Mouse (Mus musculus) MEL (cell line): ENCODE measurements around the gene Fam49a. TPM values are rescaled to one million over a fixed set of nuclear protein-coding genes. Genes with fewer than 3 reads are reported as not detected.

Source experiments
- DNase-seq: peaks from one replicate; pipeline ENCODE4 v3.0.0; 2011; ENCODE audit warnings: low read depth, low spot score
- H3K27ac ChIP-seq: 2 replicates; pipeline ENCODE4 v1.5.1; 2012; ENCODE audit warnings: low read depth, mild to moderate bottlenecking, control low read depth, low read length, moderate library complexity; ENCODE audit not compliant: control insufficient read depth
- H3K27me3 ChIP-seq, 2 experiments: fragments of 150-350 bp in 1 of 2; sonication (generic) in 1 of 2; 2 replicates each; pipeline ENCODE4 v1.6.1; 2012; ENCODE audit warnings: low read length in 2 of 2, mild to moderate bottlenecking in 2 of 2, improper control_type of control experiment in 1 of 2, moderate library complexity in 1 of 2; ENCODE audit not compliant: insufficient read depth in 2 of 2, control insufficient read depth in 1 of 2
- H3K36me3 ChIP-seq, 2 experiments: 2 replicates each; pipeline ENCODE4 v1.6.1; 2012 to 2014; ENCODE audit warnings: low read length in 2 of 2, improper control_type of control experiment in 1 of 2, inconsistent platforms in 1 of 2, mild to moderate bottlenecking in 1 of 2; ENCODE audit not compliant: insufficient read depth in 2 of 2, control insufficient read depth in 1 of 2
- H3K4me1 ChIP-seq, 2 experiments: fragments of 150-350 bp in 1 of 2; sonication (generic) in 1 of 2; 2 replicates each; pipeline ENCODE4 v1.6.1; 2012; ENCODE audit warnings: low read length in 2 of 2, improper control_type of control experiment in 1 of 2, mild to moderate bottlenecking in 1 of 2; ENCODE audit not compliant: insufficient read depth in 2 of 2, control insufficient read depth in 1 of 2
- H3K4me3 ChIP-seq, 2 experiments: fragments of 150-350 bp in 1 of 2; sonication (generic) in 1 of 2; 2 replicates each; pipeline ENCODE4 v1.5.1; 2012; ENCODE audit warnings: low read depth in 2 of 2, low read length in 2 of 2, mild to moderate bottlenecking in 2 of 2, moderate library complexity in 2 of 2, control low read depth in 1 of 2, improper control_type of control experiment in 1 of 2; ENCODE audit not compliant: control insufficient read depth in 1 of 2, insufficient read depth in 1 of 2
- H3K79me2 ChIP-seq: 2 replicates; pipeline ENCODE4 v1.6.1; 2012; ENCODE audit warnings: mild to moderate bottlenecking, low read length, moderate library complexity; ENCODE audit not compliant: control insufficient read depth, poor library complexity, insufficient read depth
- H3K9ac ChIP-seq: 2 replicates; pipeline ENCODE4 v1.6.1; 2012; ENCODE audit warnings: low read depth, mild to moderate bottlenecking, control low read depth, low read length, moderate library complexity; ENCODE audit not compliant: control insufficient read depth, poor library complexity, severe bottlenecking
- H3K9me3 ChIP-seq: fragments of 150-350 bp; sonication (generic); replicated peaks from 2 replicates; pipeline ENCODE4 v1.6.1; 2012; ENCODE audit warnings: mild to moderate bottlenecking, low read length, improper control_type of control experiment, moderate library complexity; ENCODE audit not compliant: insufficient read depth
- CHD2 ChIP-seq: IDR thresholded peaks from 2 replicates; pipeline ENCODE4 v1.6.1; 2011; ENCODE audit warnings: low read length, improper control_type of control experiment
- E2F4 ChIP-seq: IDR thresholded peaks from 2 replicates; pipeline ENCODE4 v1.6.1; 2011; ENCODE audit warnings: low read depth, low read length, improper control_type of control experiment, borderline replicate concordance
- ELF1 ChIP-seq: IDR thresholded peaks from 2 replicates; pipeline ENCODE4 v1.6.1; 2014; ENCODE audit warnings: low read depth, mild to moderate bottlenecking, inconsistent platforms, low read length, improper control_type of control experiment, moderate library complexity
- EP300 ChIP-seq, 2 experiments: IDR thresholded peaks; 2 replicates each; pipeline ENCODE4 v1.6.1; 2011; ENCODE audit warnings: improper control_type of control experiment in 2 of 2, low read length in 2 of 2, low read depth in 1 of 2, mild to moderate bottlenecking in 1 of 2
- ETS1 ChIP-seq: IDR thresholded peaks from 2 replicates; pipeline ENCODE4 v1.6.1; 2012; ENCODE audit warnings: low read depth, mild to moderate bottlenecking, inconsistent platforms, low read length, improper control_type of control experiment, moderate library complexity
- GABPA ChIP-seq: IDR thresholded peaks from 2 replicates; pipeline ENCODE4 v1.6.1; 2012; ENCODE audit warnings: low read depth, mild to moderate bottlenecking, inconsistent platforms, low read length, improper control_type of control experiment, moderate library complexity
- HCFC1 ChIP-seq: IDR thresholded peaks from 2 replicates; pipeline ENCODE4 v1.6.1; 2012; ENCODE audit warnings: low read depth, mild to moderate bottlenecking, inconsistent platforms, low read length, improper control_type of control experiment, moderate library complexity
- JUND ChIP-seq: IDR thresholded peaks from 2 replicates; pipeline ENCODE4 v1.6.1; 2011; ENCODE audit warnings: low read depth, mild to moderate bottlenecking, improper control_type of control experiment, low read length
- KAT2A ChIP-seq: conservative IDR thresholded peaks from 2 replicates; pipeline ENCODE4 v1.6.1; 2012; ENCODE audit warnings: low read depth, low read length, improper control_type of control experiment, inconsistent platforms
- MAZ ChIP-seq: IDR thresholded peaks from 2 replicates; pipeline ENCODE4 v1.6.1; 2012; ENCODE audit warnings: low read depth, mild to moderate bottlenecking, inconsistent platforms, low read length, improper control_type of control experiment
- MEF2A ChIP-seq: IDR thresholded peaks from 2 replicates; pipeline ENCODE4 v1.6.1; 2014; ENCODE audit warnings: low read depth, mild to moderate bottlenecking, inconsistent platforms, low read length, improper control_type of control experiment; ENCODE audit not compliant: poor library complexity, insufficient replicate concordance, severe bottlenecking; ENCODE audit errors: extremely low read depth
- MYC ChIP-seq: IDR thresholded peaks from 2 replicates; pipeline ENCODE4 v1.6.1; 2011; ENCODE audit warnings: low read depth, mild to moderate bottlenecking, low read length, improper control_type of control experiment, moderate library complexity
- NELFE ChIP-seq: IDR thresholded peaks from 2 replicates; pipeline ENCODE4 v1.6.1; 2011; ENCODE audit warnings: low read depth, low read length, improper control_type of control experiment
- NRF1 ChIP-seq: IDR thresholded peaks from 2 replicates; pipeline ENCODE4 v1.6.1; 2014; ENCODE audit warnings: low read depth, mild to moderate bottlenecking, inconsistent platforms, low read length, improper control_type of control experiment, moderate library complexity; ENCODE audit not compliant: poor library complexity, insufficient read depth, severe bottlenecking
- POLR2A ChIP-seq, 2 experiments: IDR thresholded peaks; 2 replicates each; pipeline ENCODE4 v1.6.1; 2011 to 2012; ENCODE audit warnings: low read length in 2 of 2, mild to moderate bottlenecking in 2 of 2, control low read depth in 1 of 2, improper control_type of control experiment in 1 of 2, low read depth in 1 of 2, moderate library complexity in 1 of 2; ENCODE audit not compliant: control insufficient read depth in 1 of 2, insufficient read depth in 1 of 2, poor library complexity in 1 of 2
- POLR2AphosphoS5 ChIP-seq: IDR thresholded peaks from 2 replicates; pipeline ENCODE4 v1.6.1; 2012; ENCODE audit warnings: low read depth, borderline replicate concordance, mild to moderate bottlenecking, inconsistent platforms, low read length, moderate library complexity, mixed read lengths
- SIN3A ChIP-seq: IDR thresholded peaks from 2 replicates; pipeline ENCODE4 v1.6.1; 2012; ENCODE audit warnings: low read length, improper control_type of control experiment, inconsistent platforms
- SMC3 ChIP-seq: IDR thresholded peaks from 2 replicates; pipeline ENCODE4 v1.6.1; 2011; ENCODE audit warnings: low read depth, low read length, improper control_type of control experiment
- TBP ChIP-seq: IDR thresholded peaks from 2 replicates; pipeline ENCODE4 v1.8.0; 2011; ENCODE audit warnings: low read depth, low read length, improper control_type of control experiment
- TCF12 ChIP-seq: IDR thresholded peaks from 2 replicates; pipeline ENCODE4 v1.6.1; 2014; ENCODE audit warnings: low read depth, mild to moderate bottlenecking, inconsistent platforms, low read length, improper control_type of control experiment, moderate library complexity
- UBTF ChIP-seq: IDR thresholded peaks from 2 replicates; pipeline ENCODE4 v1.6.1; 2012; ENCODE audit warnings: low read depth, mild to moderate bottlenecking, inconsistent platforms, low read length, improper control_type of control experiment, moderate library complexity, borderline replicate concordance; ENCODE audit not compliant: insufficient read depth
- USF1 ChIP-seq: IDR thresholded peaks from 2 replicates; pipeline ENCODE4 v1.6.1; 2014; ENCODE audit warnings: low read depth, mild to moderate bottlenecking, inconsistent platforms, low read length, improper control_type of control experiment, moderate library complexity
- USF2 ChIP-seq, 2 experiments: IDR thresholded peaks; 2 replicates each; pipeline ENCODE4 v1.6.1; 2011 to 2012; ENCODE audit warnings: improper control_type of control experiment in 2 of 2, low read length in 2 of 2, borderline replicate concordance in 1 of 2, inconsistent platforms in 1 of 2, low read depth in 1 of 2, mild to moderate bottlenecking in 1 of 2; ENCODE audit not compliant: insufficient read depth in 1 of 2
- ZC3H11A ChIP-seq: IDR thresholded peaks from 2 replicates; pipeline ENCODE4 v1.6.1; 2012; ENCODE audit warnings: low read depth, mild to moderate bottlenecking, inconsistent platforms, low read length, improper control_type of control experiment
- ZNF384 ChIP-seq: IDR thresholded peaks from 2 replicates; pipeline ENCODE4 v1.6.1; 2012; ENCODE audit warnings: low read depth, mild to moderate bottlenecking, inconsistent platforms, low read length, improper control_type of control experiment
- polyA plus RNA-seq, 2 experiments: library from polyadenylated mRNA; stranded (reverse) in 1 of 2; unstranded in 1 of 2; fragments of >175 nt in 1 of 2; fragments of >200 nt in 1 of 2; gene quantifications; 2 replicates each; pipeline versions ENCODE4 v1.2.1 to v1.2.4; 2012; ENCODE audit warnings: low replicate concordance in 2 of 2, low read depth in 1 of 2; ENCODE audit not compliant: insufficient read length in 2 of 2, insufficient read depth in 1 of 2, missing spikeins in 1 of 2
- total RNA-seq: library from RNA; depleted of rRNA; stranded (reverse); fragments of 300-350 nt; gene quantifications from 2 replicates; pipeline ENCODE4 v1.2.3, GENCODE M21; 2012

The Fam49a gene
- total and polyA plus RNA-seq, 3 experiments = 0.42 to 1.3 TPM; not detected in 1

DNA sequence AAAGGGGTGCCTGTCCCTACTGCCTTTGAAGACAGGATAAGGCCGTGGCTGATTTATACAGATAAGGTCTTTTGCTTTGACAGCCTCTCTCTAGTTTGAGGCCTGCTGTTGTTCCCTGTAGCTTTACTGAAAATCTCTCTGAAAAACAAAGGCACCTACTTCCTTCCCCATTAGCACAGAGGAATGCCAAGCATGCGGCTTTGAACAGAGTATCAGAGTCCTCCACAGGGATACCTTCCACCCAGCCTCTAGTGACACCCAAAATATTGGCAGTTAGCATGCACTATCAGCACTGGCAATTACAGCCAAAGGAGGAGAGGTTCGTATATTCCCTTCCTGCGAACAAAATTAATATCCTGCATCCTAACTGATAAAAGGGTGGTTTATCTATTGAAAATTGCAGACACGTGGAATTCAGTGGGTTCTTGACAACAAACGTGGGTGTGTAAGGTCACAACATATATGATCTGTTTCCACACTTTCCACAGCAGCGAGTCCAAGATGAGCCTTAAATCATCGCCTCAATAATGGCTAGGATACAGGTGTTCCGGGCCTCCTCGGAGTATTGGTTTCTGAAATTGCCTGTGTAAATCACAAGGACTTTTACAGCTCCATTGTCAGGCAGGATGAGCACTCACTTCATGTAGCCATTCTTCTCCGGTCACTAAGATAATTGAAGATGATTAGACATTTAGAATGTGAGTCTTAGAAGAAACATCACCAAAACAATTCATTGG lies 90.0 kb downstream of the Fam49a start:
- no peak overlapping the region for H3K4me3 ChIP-seq
- H3K9ac ChIP-seq = no peak overlapping the region
- no peaks in the 10 kb centered on the region for H3K79me2 ChIP-seq
- no peak overlapping the region for H3K27ac ChIP-seq
- H3K4me1 ChIP-seq = no peaks in the 10 kb centered on the region
- no peaks in the 10 kb centered on the region for H3K9me3 ChIP-seq
- TF ChIP-seq MAZ = no peak
- TF ChIP-seq NRF1 = no peak
- TF ChIP-seq SMC3 = no peak
- TF ChIP-seq MEF2A = no peak
- no peak for TF ChIP-seq ZC3H11A
- no peak for TF ChIP-seq CHD2
- TF ChIP-seq USF2 (IDR thresholded peaks at IDR 0.05; ENCODE audit: borderline replicate concordance in 1 of 2, insufficient read depth in 1 of 2, low read depth in 1 of 2, low read length in 2 of 2) = no peak
- no peak for TF ChIP-seq TCF12
- no peak for TF ChIP-seq E2F4
- no peak for TF ChIP-seq UBTF
- no peak for TF ChIP-seq POLR2AphosphoS5
- no peak for TF ChIP-seq KAT2A
- no peak for TF ChIP-seq ZNF384
- no peak for TF ChIP-seq POLR2A (IDR thresholded peaks at IDR 0.05; ENCODE audit: control insufficient read depth in 1 of 2, insufficient read depth in 1 of 2, low read depth in 1 of 2, low read length in 2 of 2, poor library complexity in 1 of 2)
- no peak for TF ChIP-seq TBP
- TF ChIP-seq USF1 = no peak
- TF ChIP-seq MYC = no peak
- TF ChIP-seq, all 39 proteins: peak for 0
- Histone ChIP-seq H3K27me3 (no peaks in the 10 kb centered on the region), H3K36me3 (no peaks in the 10 kb centered on the region)
- no peak for DNase-seq

DNA sequence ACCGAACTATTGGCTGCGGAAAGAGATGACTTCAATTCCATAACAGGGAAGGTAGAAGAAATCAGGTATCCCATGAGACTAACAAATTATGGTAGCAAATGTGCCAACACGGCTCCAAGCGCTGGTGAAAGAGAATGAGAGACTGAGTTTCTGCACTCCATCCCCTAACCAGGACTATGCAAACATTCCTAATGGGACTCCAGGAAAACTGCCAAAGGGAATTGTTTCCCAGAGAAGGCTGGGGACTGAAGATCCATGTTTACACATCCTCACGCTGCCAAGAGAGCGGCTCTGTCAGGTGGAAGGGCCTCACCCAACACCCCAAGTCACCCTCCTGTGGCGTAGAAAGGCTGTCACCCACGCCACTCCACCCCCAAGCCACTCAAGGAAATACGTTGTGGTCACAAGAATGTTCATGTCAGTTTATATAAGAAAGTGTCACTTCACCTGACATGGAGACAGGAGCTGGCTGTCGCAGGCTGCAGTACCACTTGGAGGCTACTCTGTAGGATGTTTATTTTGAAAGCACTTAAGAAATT lies 92.2 kb downstream of the Fam49a start:
- TF ChIP-seq NELFE (no peak), ELF1 (no peak), ETS1 (no peak), SIN3A (no peak), MAZ (no peak), GABPA (no peak), KAT2A (no peak), HCFC1 (no peak), EP300 (IDR thresholded peaks at IDR 0.05; ENCODE audit: low read depth in 1 of 2, low read length in 2 of 2) (no peak), JUND (no peak)
- no peaks in the 10 kb centered on the region for H3K36me3 ChIP-seq
- H3K27ac ChIP-seq = no peak overlapping the region
- H3K27me3 ChIP-seq = no peaks in the 10 kb centered on the region
- no peaks in the 10 kb centered on the region for H3K4me1 ChIP-seq
- H3K4me3 ChIP-seq = no peak overlapping the region
- DNase-seq = no peak
- no peak overlapping the region for H3K9ac ChIP-seq
- H3K79me2 ChIP-seq = no peaks in the 10 kb centered on the region
- H3K9me3 ChIP-seq = no peaks in the 10 kb centered on the region
